Mouse (Mus musculus): ENCODE data around the gene Utrn.

GRCm38 (mm10) chr10:12483494-12483893 is 385.7 kb downstream of the Utrn start:
- no peak for TF ChIP-seq POLR2A (IDR thresholded peaks at IDR 0.05; ENCODE audit: borderline replicate concordance, extremely low read depth, insufficient read depth, insufficient read length, poor library complexity, severe bottlenecking)
- TF ChIP-seq CTCF (IDR thresholded peaks at IDR 0.05; ENCODE audit: borderline replicate concordance, extremely low read depth, insufficient read depth, insufficient read length) = no peak
